Mouse (Mus musculus): ENCODE measurements around the gene Acly. TPM values are rescaled to one million over a fixed set of nuclear protein-coding genes. Genes with fewer than 3 reads are reported as not detected.

Acly gene
- polyA plus RNA-seq, 1 experiment from 2014 or later = 159 TPM

DNA sequence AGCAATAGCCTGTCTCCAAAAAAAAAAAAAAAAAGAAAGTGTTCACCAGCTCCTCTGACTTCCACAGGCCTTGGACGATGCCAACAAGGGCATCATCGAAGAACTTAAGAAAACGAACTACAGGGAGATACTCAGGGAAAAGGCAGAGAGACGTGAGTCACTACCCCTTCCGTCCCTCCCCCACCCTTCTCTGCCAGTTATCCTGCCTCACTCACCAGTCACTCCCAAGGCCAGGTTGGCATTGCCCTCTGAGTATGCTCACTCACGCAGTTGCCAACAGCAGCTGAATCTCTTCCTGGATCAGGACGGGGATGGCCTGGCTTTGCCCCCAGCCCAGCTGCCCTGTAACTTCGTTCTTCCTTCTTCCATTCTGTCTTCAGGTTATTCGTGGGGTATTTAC is 42.0 kb upstream of the Acly start:
- ATAC-seq (replicated peaks; ENCODE audit: low FRiP score) (no peak), DNase-seq (ENCODE audit: low spot score) (no peak)
- H3K4me2 ChIP-seq = no peak overlapping the region
- peaks cover 15% of the 10 kb centered on the region for H3K4me1 ChIP-seq (replicated peaks; ENCODE audit: control insufficient read depth, insufficient read depth, low read length)
- no peak overlapping the region for H3K27ac ChIP-seq (ENCODE audit: low read depth, low read length)
- no peak overlapping the region for H3K9ac ChIP-seq (ENCODE audit: low read depth, low read length)
- no peaks in the 10 kb centered on the region for H3K36me3 ChIP-seq (ENCODE audit: control insufficient read depth, insufficient read depth, low read length)
- 61% methylated on average over 9 of the region's 9 CpGs for WGBS
- H3K9me3 ChIP-seq (ENCODE audit: control insufficient read depth, low read length) = no peaks in the 10 kb centered on the region
- H3K4me3 ChIP-seq (ENCODE audit: low read depth, low read length) = no peak overlapping the region
- H3K27me3 ChIP-seq (replicated peaks; ENCODE audit: control insufficient read depth, insufficient read depth, low read length) = 0 out of 2 replicates have a peak, but pooled peaks cover 2% of the 10 kb centered on the region

DNA sequence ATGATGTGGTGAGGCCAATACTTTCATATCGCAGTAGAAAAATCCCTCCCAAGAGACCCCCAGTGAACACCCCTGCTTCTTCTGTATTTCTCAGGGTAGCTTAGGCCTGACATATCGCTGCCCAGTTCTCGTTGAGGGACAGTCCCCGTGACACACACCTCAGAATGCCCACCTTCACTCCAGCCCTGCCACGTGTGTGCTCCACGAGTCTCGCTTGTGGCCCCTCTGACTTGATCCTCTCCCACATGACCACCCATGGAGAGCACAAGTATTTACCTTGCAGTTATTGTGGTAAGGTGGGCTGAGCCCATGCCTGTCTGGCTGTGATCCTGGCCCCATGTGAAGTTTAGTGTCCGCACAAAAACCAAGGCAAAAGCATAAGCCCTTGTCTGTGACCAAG is 40.9 kb upstream of the Acly start:
- Histone ChIP-seq H3K9ac (ENCODE audit: low read depth, low read length) (no peak overlapping the region), H3K4me3 (ENCODE audit: low read depth, low read length) (no peak overlapping the region), H3K4me2 (no peak overlapping the region), H3K27ac (ENCODE audit: low read depth, low read length) (no peak overlapping the region), H3K4me1 (replicated peaks; ENCODE audit: control insufficient read depth, insufficient read depth, low read length) (peaks cover 13% of the 10 kb centered on the region), H3K36me3 (ENCODE audit: control insufficient read depth, insufficient read depth, low read length) (no peaks in the 10 kb centered on the region), H3K27me3 (replicated peaks; ENCODE audit: control insufficient read depth, insufficient read depth, low read length) (0 out of 2 replicates have a peak, but pooled peaks cover 2% of the 10 kb centered on the region), H3K9me3 (ENCODE audit: control insufficient read depth, low read length) (no peaks in the 10 kb centered on the region)
- WGBS = 80% methylated on average over 8 of the region's 8 CpGs
- DNase-seq (ENCODE audit: low spot score) (no peak), ATAC-seq (replicated peaks; ENCODE audit: low FRiP score) (no peak)

DNA sequence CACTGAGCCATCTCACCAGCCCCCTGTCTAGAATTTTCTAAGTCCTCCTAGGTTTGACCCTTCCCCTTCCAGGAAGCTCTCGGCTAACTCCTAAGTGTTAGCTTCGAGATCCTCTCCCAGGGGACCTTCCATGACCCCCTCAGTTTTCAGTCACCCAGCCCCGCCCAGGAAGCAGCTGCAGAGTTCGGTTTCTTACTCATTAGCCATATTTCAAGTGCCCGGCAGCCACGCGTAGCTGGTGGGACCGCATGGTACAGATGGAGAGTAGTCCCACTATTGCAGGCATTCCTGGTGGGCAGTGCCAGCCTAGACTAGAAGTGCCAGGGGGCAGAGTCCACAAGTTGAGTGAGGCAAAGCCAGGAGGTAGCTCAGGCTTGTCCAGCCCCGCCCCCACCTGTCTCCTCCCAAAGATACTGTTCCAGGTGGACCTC is 40.0 kb upstream of the Acly start:
- no peak overlapping the region for H3K4me2 ChIP-seq
- H3K27ac ChIP-seq (ENCODE audit: low read depth, low read length) = no peak overlapping the region
- 62% methylated on average over 9 of the region's 9 CpGs for WGBS
- H3K9me3 ChIP-seq (ENCODE audit: control insufficient read depth, low read length) = no peaks in the 10 kb centered on the region
- H3K4me1 ChIP-seq (replicated peaks; ENCODE audit: control insufficient read depth, insufficient read depth, low read length) = peaks cover 13% of the 10 kb centered on the region
- H3K36me3 ChIP-seq (ENCODE audit: control insufficient read depth, insufficient read depth, low read length) = no peaks in the 10 kb centered on the region
- H3K9ac ChIP-seq (ENCODE audit: low read depth, low read length) = no peak overlapping the region
- no peak overlapping the region for H3K4me3 ChIP-seq (ENCODE audit: low read depth, low read length)
- no peak for ATAC-seq (replicated peaks; ENCODE audit: low FRiP score)
- no peak for DNase-seq (ENCODE audit: low spot score)
- H3K27me3 ChIP-seq (replicated peaks; ENCODE audit: control insufficient read depth, insufficient read depth, low read length) = 0 out of 2 replicates have a peak, but pooled peaks cover 2% of the 10 kb centered on the region

DNA sequence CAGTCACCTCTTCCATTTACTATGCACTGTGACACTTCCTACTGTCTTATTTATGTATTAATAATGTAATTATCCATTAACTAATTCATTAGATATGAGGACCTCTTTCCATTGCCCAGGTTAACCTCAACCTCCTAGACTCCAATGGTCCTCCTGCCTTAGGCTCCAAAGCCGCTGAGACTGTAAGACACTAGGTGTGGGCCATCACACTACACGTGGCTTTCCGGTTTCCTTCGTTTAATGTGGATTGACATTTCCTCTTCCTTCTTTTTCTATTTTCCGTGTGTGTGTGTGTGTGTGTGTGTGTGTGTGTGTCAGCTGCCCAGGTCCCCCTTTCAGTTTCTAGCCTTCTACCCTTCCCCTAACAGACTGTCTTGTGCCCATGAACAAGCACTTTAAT is 39.4 kb upstream of the Acly start:
- Histone ChIP-seq H3K4me3 (ENCODE audit: low read depth, low read length) (no peak overlapping the region), H3K4me1 (replicated peaks; ENCODE audit: control insufficient read depth, insufficient read depth, low read length) (peaks cover 13% of the 10 kb centered on the region), H3K27me3 (replicated peaks; ENCODE audit: control insufficient read depth, insufficient read depth, low read length) (0 out of 2 replicates have a peak, but pooled peaks cover 2% of the 10 kb centered on the region), H3K9ac (ENCODE audit: low read depth, low read length) (no peak overlapping the region), H3K36me3 (ENCODE audit: control insufficient read depth, insufficient read depth, low read length) (no peaks in the 10 kb centered on the region), H3K27ac (ENCODE audit: low read depth, low read length) (no peak overlapping the region), H3K4me2 (no peak overlapping the region), H3K9me3 (ENCODE audit: control insufficient read depth, low read length) (no peaks in the 10 kb centered on the region)
- WGBS = 54% methylated on average over 5 of the region's 5 CpGs
- ATAC-seq (replicated peaks; ENCODE audit: low FRiP score) (no peak), DNase-seq (ENCODE audit: low spot score) (no peak)

DNA sequence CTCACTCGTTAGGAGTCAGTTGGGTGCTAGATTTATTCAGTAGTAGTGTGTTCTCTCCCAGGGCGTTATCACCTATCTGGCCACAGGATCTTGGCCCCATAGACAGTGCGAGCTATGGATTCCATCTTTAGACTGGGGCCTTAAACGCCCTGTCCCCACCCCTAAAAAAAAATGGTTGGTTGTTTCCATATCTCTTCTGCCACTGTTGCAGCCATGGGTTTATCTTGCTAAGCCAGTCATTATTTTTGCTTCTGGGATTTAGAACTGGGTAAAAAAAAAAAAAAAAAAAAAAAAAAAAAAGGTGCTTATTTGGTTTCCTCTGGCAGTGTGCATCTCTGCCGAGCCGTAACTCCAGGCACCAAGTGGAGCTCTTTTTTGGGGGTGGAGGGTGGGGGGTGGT is 36.9 kb upstream of the Acly start:
- H3K36me3 ChIP-seq (ENCODE audit: control insufficient read depth, insufficient read depth, low read length) = no peaks in the 10 kb centered on the region
- DNase-seq (ENCODE audit: low spot score) (no peak), ATAC-seq (replicated peaks; ENCODE audit: low FRiP score) (no peak)
- H3K27me3 ChIP-seq (replicated peaks; ENCODE audit: control insufficient read depth, insufficient read depth, low read length) = no peaks in the 10 kb centered on the region
- no peak overlapping the region for H3K4me2 ChIP-seq
- H3K4me1 ChIP-seq (replicated peaks; ENCODE audit: control insufficient read depth, insufficient read depth, low read length) = 0 out of 2 replicates have a peak, but pooled peaks cover 3% of the 10 kb centered on the region
- no peak overlapping the region for H3K9ac ChIP-seq (ENCODE audit: low read depth, low read length)
- WGBS = 66% methylated on average over 6 of the region's 6 CpGs
- H3K4me3 ChIP-seq (ENCODE audit: low read depth, low read length) = no peak overlapping the region
- no peaks in the 10 kb centered on the region for H3K9me3 ChIP-seq (ENCODE audit: control insufficient read depth, low read length)
- H3K27ac ChIP-seq (ENCODE audit: low read depth, low read length) = no peak overlapping the region

DNA sequence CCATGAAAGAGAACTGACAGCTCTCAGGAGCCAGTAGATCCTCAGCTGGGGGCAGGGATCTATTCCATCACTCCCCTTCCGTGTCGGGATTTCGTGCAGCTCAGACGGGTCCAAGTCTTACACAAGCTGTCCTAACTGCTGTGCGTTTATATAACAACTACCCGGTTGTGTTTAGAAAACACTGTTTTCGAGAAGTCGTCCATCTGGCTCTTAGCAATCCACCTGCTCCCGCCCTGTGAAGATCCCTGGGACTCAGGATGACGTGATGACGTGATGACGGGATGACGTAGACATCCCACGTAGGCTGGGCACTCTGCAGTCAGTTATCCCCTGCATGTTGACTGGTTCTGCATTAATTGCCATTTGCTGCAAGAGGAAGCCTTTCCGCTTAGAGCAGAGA is 36.5 kb upstream of the Acly start:
- no peaks in the 10 kb centered on the region for H3K9me3 ChIP-seq (ENCODE audit: control insufficient read depth, low read length)
- WGBS = 79% methylated on average over 15 of the region's 15 CpGs
- H3K4me1 ChIP-seq (replicated peaks; ENCODE audit: control insufficient read depth, insufficient read depth, low read length) = 0 out of 2 replicates have a peak, but pooled peaks cover 3% of the 10 kb centered on the region
- H3K36me3 ChIP-seq (ENCODE audit: control insufficient read depth, insufficient read depth, low read length) = no peaks in the 10 kb centered on the region
- DNase-seq (ENCODE audit: low spot score) (no peak), ATAC-seq (replicated peaks; ENCODE audit: low FRiP score) (no peak)
- H3K27me3 ChIP-seq (replicated peaks; ENCODE audit: control insufficient read depth, insufficient read depth, low read length) = no peaks in the 10 kb centered on the region
- no peak overlapping the region for H3K4me3 ChIP-seq (ENCODE audit: low read depth, low read length)
- H3K27ac ChIP-seq (ENCODE audit: low read depth, low read length) = no peak overlapping the region
- H3K4me2 ChIP-seq = no peak overlapping the region
- H3K9ac ChIP-seq (ENCODE audit: low read depth, low read length) = no peak overlapping the region

DNA sequence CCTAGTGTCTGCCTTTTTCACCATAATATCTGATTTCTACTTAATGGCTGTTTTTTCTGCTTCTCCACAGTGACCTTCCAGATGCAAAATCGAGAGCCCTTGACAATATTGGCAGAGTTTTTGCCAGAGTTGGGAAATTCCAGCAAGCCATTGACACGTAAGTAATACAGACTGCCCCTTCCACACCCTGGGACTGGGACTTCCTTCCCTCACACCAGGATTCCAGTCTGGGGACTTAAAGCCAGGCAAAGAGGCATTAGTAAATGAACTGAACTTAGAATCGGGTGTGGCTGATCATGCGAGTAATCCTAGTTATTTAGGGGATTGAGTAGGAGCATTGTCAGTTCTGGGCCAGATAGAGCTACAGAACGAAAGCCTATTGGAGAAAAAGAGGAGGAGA is 33.9 kb upstream of the Acly start:
- DNase-seq (ENCODE audit: low spot score) (no peak), ATAC-seq (replicated peaks; ENCODE audit: low FRiP score) (no peak)
- WGBS = 65% methylated on average over 5 of the region's 5 CpGs
- Histone ChIP-seq H3K4me3 (ENCODE audit: low read depth, low read length) (no peak overlapping the region), H3K27me3 (replicated peaks; ENCODE audit: control insufficient read depth, insufficient read depth, low read length) (no peaks in the 10 kb centered on the region), H3K9ac (ENCODE audit: low read depth, low read length) (no peak overlapping the region), H3K9me3 (ENCODE audit: control insufficient read depth, low read length) (no peaks in the 10 kb centered on the region), H3K27ac (ENCODE audit: low read depth, low read length) (no peak overlapping the region), H3K4me1 (replicated peaks; ENCODE audit: control insufficient read depth, insufficient read depth, low read length) (0 out of 2 replicates have a peak, but pooled peaks cover under 1% of the 10 kb centered on the region), H3K36me3 (ENCODE audit: control insufficient read depth, insufficient read depth, low read length) (no peaks in the 10 kb centered on the region), H3K4me2 (no peak overlapping the region)

DNA sequence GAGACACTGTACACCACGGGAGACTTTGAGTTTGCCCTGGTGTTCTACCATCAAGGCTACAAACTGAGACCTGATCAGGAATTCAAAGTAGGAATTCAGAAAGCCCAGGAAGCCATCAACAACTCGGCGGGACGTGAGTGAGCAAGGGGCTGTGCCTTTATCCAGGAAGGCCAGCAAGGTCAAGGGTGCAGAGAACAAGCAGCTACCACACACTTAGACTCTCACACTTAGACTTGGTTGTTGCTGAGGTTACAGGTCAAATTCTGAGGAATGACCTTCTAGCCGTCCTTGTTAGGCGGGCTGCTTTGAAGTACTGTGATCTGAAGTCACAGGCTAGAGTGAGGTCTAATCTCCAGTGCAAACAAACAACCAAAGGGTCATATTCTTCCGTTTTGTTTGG is 31.7 kb upstream of the Acly start:
- H3K9me3 ChIP-seq (ENCODE audit: control insufficient read depth, low read length) = no peaks in the 10 kb centered on the region
- H3K4me1 ChIP-seq (replicated peaks; ENCODE audit: control insufficient read depth, insufficient read depth, low read length) = 0 out of 2 replicates have a peak, but pooled peaks cover 2% of the 10 kb centered on the region
- whole genome bisulfite sequencing = 55% methylated on average over 7 of the region's 7 CpGs
- no peaks in the 10 kb centered on the region for H3K36me3 ChIP-seq (ENCODE audit: control insufficient read depth, insufficient read depth, low read length)
- H3K27ac ChIP-seq (ENCODE audit: low read depth, low read length) = no peak overlapping the region
- no peak overlapping the region for H3K4me2 ChIP-seq
- no peak overlapping the region for H3K4me3 ChIP-seq (ENCODE audit: low read depth, low read length)
- no peak overlapping the region for H3K9ac ChIP-seq (ENCODE audit: low read depth, low read length)
- H3K27me3 ChIP-seq (replicated peaks; ENCODE audit: control insufficient read depth, insufficient read depth, low read length) = no peaks in the 10 kb centered on the region
- DNase-seq (ENCODE audit: low spot score) = no peak
- ATAC-seq (replicated peaks; ENCODE audit: low FRiP score) = no peak

DNA sequence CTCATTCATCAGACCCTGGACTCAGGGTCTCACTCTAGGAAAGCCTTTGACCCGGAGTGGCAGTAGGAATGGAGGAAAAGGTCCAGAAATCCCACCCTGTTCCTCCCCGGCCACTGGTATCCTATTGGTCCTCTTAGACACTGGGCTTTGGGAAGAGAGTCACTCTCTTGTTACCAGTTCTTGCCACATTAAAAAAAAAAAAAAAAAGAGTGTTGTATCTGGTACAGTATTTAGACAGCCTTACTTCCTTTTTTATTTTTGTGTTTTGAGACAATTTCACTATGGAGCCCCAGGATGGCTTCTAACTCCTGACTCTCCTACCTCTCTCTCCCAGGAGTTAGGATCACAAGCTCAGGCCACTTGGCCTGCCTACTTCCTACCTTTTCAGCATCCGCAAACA is 29.8 kb upstream of the Acly start:
- DNase-seq (ENCODE audit: low spot score) = no peak
- H3K4me2 ChIP-seq = no peak overlapping the region
- H3K27me3 ChIP-seq (replicated peaks; ENCODE audit: control insufficient read depth, insufficient read depth, low read length) = no peaks in the 10 kb centered on the region
- H3K9me3 ChIP-seq (ENCODE audit: control insufficient read depth, low read length) = no peaks in the 10 kb centered on the region
- H3K4me1 ChIP-seq (replicated peaks; ENCODE audit: control insufficient read depth, insufficient read depth, low read length) = 0 out of 2 replicates have a peak, but pooled peaks cover 2% of the 10 kb centered on the region
- WGBS = 72% methylated on average over 3 of the region's 3 CpGs
- ATAC-seq (replicated peaks; ENCODE audit: low FRiP score) = no peak
- H3K27ac ChIP-seq (ENCODE audit: low read depth, low read length) = no peak overlapping the region
- no peak overlapping the region for H3K9ac ChIP-seq (ENCODE audit: low read depth, low read length)
- no peaks in the 10 kb centered on the region for H3K36me3 ChIP-seq (ENCODE audit: control insufficient read depth, insufficient read depth, low read length)
- no peak overlapping the region for H3K4me3 ChIP-seq (ENCODE audit: low read depth, low read length)
